Mouse (Mus musculus) 416B (cell line): Measurements from ENCODE around the gene Kif21a.

Experiments used
- DNase-seq: peaks from one replicate; pipeline ENCODE4 v3.0.0; 2011; ENCODE audit warnings: low read depth

Gene Kif21a

DNA sequence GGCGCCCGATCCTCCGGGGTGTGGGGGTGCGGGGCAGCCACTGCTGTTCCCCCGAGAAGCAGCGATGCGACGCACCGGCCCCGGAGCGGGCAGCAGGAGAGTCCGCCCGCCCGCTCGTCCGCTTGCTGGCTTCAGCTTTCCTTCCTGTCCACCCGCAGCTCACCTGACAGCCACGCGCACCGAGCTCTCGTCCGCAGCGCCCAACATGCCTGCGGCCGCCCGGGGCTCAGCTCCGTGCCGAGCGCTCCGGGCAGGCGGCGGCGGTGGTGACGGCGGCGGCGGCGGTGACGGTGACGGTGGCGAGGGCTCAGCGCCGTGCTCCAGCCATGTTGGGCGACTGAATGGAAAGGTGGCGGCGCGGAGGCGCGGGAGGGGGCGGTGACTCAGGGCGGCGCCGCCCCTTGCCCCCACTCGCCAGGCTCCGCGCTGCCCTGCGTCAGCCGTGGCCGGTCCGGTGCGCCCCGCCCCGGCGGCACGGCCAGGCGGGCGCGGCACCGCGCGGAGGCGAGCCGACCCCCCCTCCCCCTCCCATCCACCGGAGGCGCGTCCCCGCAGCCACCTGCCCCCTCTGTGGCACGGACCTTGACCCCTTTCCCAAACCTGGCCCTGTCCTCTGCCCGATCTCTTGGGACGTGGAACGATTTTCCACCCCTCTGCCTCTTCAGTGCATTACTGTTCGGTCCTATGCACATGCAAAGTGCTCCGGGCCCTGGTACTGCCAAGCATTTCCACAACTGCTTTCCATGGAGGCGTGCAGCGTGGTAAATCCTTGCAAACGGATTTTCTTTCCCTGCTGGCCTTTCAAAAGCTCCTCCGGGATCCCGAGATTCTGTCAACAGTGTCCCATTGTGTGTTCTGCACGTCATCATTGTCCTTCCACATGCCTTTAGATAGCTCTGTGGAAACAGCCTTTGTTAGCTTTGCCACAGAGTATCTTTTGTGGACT, at the start of gene Kif21a:
Kif21a (minus strand) TSS at position 453 of the 946 bp plus-strand sequence.
- DNase-seq: no peak

DNA sequence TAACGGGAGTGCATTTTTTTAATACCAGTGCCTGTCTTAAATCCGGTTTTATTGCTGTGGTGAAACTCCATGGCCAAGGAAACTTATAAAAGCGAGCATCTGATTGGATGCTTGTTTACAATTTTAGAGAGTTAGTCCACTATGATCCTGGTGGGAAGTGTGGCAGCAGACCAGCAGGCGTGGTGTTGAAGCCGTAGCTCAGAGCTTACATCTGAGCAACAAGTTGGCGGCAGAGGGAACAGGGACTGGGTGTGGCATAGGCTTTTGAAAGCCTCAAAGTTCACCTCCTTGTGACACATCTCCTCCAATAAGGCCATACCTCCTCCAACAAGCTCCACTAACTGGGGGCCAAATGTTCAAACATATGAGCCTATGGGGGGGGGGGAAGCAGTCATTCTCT, 46.9 kb upstream of the Kif21a start:
- DNase-seq: no peak

DNA sequence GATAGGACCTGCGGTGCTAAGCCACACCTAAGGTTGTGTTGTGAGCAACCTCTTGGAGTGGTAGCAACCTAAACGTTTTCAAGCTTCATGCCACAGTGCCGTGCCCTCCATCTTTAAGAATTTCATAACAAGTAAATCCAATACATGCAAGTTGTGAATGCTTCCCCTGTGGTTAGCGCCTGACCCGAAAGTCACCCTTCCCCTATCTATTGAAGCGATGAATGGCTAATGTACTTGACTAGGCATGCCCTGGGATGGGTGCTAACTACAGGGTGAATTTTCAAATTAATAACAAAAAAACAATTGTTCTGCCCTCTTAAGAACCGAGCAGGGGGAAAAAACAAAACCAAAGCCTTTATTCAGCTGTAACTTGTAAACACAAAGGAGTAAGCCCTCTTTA, 39.7 kb upstream of the Kif21a start:
- DNase-seq: no peak

DNA sequence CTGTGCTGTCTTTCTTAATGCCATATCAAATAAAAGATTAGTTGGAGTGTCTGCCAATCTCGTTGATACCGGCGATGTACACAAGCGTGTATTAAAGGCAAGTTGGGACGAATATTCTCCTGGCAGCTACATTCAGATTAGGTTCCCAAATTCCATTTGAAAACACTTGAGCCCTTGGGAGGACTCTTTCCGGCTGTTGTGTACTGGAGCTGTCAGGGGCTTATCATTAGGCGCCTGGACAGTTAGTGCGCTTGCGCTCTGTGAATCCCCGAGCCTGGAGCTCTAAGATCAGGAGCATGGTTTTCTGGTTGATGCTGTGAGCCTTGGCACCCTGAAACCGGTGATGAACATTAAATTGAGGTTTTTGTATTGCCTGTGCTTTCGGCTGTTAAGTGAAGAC, 38.3 kb upstream of the Kif21a start:
- DNase-seq: no peak

DNA sequence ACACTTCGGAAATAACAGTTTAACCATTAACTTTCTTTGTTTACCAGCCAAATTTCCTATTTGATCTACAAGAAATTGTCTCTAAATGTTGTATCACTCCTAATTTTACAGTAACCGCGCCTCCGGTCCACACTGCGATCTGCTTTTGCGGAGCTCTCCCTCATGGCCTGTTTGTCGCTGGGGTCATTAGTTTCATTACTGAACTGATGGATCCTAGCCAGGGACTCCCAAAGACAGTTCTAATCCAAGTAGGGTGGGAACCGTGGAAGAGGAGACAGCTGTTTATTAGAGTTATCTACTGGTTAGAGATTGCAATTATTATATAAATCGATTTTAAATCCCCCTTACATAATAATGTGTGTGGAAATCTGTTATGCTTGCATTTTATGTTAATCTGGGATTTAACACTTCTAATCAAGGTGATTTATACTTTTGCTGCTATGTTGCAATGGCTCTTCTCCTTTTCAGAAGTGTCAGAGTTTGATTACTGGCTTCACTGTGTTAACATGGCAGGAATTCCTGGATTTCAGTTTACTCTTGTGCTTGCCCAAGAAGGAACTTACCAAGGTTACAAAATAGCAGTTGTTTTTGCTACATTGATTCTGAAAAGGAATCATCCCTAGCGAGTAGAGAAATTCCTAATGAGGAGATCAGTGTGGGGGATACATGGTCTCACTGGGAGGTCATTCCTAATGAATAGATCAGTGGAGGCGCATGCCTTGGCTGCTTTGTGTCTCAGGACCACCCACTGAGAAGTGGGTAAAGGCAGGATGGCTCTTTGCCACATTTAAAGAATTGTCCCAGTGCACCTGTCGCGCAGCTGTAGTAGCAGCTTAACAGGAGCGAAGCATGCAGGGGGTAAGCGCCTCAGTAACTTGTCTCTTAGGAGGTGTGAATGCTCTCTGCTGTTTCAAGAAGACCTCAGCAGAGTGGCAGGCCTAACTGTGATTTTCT, 28.0 kb upstream of the Kif21a start:
- DNase-seq: no peak

DNA sequence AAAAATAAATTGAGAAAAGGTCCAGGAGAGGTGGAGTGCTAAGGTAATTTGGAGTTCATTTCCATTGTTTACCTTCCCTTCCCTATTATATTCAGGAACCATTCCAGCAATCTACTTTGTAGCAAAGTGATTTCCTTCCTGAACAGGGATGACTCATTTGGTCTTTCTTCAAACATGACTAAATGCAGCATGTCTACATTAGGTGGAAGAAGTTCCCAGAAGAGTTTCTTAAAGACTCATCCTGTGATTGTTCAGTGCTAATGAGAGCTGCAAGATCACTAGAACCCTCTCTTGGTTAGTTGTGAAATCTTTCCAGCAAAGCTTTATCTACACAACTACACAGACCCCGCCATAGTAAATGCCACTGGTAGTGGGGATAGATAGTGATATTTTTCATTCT, 22.7 kb upstream of the Kif21a start:
- DNase-seq: no peak

DNA sequence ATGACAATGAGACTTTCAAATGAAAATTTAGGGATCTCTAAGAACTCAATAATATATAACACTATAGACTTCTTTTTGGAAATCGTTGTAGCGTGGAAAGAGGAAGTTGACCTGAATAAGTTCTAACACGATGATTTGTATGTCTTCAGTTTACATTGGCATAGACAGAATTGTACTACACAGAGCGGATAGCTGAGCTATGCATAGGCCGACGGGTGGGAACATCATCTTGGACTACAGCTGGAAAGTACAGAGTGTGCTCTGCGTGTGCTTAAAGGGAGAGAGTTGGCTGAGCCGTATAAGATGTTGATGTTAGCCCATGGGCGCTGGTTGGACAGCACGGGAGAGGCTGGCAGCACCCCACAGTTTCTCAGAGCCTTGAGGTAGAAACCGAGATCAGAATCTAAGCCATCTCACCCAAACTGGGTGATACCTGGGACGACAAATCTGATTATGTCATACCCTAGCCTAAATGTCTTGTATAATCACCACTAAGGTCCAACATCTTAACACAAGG, 14.6 kb upstream of the Kif21a start:
- no peak for DNase-seq

DNA sequence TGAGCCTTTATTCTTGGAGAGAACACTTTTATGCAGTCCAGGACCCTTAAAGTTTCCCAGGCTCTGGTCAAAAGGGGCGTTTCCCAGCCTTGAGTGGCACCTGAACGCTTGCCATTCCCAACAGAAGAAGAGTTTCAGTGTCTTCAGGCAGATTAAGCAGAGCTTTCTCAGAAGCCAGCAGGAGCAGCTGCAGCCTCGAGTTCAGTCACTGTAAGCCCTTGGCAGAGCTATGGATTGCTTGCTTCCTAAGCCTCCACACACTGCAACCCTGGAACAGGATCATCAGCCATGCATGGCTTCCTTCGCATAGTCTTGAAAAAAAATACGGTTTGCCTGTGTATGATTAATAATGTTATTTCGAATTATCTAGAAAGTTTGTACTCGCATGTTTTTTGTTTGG, 14.1 kb upstream of the Kif21a start:
- DNase-seq: no peak

DNA sequence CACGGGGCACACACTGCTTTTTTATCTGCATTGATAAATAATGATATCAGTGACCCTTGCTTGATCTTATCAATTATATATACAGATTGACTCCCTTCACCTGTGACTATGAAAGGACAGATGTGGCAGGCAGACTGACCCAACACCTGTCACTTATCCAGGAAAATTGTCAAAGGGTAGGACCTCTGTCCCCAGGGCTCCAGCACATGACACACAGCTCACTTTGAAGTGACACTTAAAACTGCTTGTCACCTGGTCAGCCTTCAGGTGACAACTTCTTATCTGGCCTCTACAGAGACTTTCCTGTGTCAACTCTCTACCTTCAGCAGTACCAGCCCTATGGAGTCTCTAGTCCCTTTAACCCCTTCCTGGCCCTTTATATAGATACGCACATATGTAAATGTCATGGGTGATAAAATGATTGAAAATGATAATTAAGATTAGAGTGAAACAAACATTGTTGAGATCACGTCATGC, 7.2 kb upstream of the Kif21a start:
- DNase-seq: no peak

DNA sequence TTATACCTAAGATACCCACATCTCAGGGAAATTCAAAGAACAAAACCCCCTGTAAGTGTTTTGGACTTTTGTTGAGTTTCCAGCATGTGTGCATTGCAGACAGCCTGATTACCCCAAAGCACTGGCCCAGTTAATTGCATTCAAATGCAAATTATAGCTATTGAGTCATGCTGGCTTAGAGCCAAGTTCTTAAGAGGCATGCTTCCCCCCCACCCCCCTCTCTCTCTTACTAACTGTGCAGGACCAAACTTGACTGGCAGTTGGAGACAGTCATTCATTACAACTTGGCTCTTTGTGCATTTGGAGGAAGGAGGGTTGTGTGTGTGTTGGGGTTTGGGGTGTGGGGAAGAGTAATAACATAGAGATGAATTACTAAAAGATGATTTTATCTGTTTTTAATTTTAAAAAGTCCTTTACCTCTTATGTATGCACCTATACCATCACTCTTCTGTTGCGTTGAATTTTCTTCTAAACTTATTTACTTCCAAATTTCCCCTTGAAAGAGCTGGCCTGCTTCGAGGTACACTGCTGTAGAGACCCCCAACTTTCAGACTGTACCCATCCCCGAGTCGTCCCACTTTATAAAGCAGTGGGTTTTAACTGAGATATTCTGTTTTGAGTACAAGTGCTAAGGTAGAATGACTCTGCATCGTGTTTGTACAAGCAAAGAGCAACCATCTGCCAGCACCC, 6.6 kb upstream of the Kif21a start:
- DNase-seq: no peak

DNA sequence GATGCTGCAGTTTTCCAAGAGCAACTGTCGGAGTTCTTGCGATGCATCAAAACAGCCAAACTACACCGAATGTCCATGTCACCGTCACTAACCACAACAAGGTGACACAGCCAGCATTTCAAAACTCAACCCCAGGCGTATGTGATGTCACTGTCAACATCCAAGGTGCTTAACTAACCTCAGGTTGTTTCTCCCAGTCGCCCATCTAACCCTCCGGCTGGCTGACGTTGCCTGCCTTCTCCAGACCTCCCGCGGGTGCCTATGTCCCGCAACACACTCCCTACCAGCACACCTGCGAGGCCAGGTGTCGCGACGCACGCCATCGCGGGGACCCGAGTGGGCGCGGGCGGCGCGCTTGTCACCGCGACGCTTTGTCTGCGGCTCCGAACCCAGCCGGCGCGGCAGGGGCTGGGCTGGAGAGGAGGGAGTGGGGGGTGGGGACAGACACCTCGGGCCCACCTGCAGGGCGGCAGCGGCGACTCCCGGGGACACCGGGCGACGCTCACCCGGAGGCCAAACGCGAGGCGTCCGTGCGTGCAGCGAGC, 725 bp downstream of the Kif21a start:
- no peak for DNase-seq

DNA sequence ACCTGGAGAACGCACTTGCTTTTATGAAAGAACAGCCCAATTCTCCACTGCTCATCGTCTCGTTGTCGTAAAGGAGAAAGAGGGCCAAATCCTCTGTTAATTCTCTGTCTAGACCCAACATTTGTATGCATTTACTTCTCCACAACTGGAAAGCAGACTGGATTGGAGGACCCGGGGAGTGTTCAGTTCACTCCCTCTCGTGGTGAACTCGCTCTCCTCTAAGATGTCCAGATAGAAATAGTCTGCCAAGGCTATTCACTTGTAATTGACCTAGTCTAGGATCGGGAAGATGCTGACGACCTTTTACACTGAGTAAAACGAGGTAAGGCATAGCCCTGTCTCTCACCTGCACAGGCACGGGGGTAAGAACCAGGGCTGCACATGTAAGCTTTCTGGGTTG, 2.1 kb downstream of the Kif21a start:
- no peak for DNase-seq

DNA sequence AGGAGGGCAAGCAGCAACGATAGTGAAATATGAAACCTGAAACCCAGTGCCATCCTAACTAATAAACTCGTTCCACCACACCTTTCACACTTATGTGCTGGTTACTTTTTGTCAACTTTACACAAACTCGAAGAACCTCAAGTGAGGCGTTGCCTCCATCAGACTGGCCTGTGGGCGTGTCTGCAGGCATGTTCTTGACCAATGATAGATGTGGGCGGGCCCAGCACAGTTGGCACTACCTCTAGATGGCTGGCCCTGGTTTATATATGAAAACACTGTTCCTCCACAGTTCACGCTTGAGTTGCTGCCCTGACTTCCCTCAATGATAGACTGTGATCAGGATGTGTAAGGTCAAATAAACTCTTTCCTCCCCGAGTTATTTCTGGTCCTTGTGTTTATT, 3.2 kb downstream of the Kif21a start:
- no peak for DNase-seq

DNA sequence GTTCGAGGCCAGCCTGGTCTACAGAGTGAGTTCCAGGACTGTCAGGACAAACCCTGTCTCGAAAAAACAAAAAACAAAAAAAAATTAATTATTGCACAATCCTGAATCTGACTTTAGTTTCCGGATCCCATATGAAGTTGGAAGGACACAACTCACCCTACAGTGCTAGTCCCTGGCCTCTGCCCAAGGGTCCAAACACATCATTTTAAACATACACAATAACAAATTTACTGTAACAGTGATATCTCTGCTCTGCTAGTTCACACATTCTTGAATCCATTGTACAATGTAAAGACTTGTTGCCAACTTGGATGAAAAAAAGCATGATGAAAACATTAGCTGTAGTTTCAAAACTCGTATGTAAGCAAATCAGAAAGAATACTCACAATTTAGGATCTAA, 6.5 kb downstream of the Kif21a start:
- DNase-seq: no peak

DNA sequence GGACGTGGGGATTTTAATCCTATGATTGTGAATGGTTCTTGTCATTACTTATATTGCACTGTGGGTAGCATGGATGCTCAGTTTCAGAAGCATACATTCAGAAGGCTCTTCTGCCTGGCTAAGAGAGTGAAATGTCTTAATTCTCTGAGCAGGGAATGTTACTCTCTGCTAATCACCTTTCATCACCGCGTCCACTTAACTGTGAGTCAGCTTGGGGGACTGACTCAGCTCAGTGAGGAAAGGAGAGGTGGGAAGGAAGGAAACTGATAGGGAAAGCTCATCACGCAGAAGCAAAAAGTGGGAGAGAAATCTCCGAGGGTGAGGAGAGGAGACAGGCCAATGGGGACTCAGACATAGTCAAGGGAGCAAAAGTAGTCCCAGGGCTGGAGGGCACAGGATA, 10.9 kb downstream of the Kif21a start:
- no peak for DNase-seq

DNA sequence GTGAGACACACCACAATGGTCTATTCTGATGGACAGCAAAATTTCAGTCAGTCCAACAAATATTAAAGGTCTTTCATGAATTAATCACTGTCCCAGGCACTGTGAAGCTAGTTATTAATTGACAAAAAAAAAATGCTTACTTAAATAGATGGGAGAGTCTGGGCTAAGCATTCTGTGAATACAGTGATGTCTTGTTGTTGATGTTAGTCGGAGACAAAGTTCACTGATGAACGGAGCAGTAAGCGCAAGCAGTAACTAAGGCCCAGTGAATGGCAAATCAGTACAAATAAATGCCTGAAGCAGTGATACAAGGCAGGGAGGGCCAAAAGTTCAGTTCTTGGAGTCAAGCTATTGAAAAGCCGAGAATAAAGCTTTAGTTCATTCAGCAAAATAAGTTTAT, 15.7 kb downstream of the Kif21a start:
- no peak for DNase-seq

DNA sequence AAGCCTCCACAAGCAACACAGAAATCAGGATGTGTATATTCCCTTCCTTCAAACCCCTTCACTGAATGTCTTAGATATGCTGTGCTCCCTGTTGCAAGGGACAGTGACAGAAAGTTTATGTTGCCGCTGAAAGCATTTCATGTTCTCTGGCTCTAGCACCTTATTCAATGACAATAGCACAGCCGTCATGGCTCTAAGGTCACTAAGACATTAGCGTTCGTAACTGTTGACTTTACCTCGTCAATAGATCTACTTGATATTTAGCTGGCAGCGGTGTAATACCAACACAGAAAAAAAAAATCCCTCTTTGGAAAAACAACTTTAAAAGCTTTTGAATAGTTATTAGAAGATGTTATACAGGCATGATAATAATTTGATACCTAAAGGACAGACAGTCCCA, 16.2 kb downstream of the Kif21a start:
- DNase-seq: no peak

DNA sequence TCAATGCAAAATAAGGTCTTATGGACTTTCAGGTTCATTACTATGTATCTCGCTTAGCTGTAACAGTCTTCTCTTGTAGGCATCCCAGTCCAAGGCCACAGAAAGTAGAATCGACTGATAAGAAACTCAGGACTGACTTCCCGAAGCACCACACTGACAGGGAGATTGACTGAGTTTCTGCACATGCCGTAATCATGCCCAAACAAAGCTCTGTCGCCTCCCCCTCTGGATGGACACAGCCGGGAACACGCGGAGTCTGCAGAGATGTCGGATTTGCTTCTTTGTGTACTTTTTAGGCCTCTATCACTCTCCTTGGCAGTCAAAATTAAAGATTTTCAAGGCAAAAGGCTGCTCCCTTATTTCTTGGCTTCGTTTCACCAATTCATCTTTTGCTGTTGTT, 20.8 kb downstream of the Kif21a start:
- no peak for DNase-seq

DNA sequence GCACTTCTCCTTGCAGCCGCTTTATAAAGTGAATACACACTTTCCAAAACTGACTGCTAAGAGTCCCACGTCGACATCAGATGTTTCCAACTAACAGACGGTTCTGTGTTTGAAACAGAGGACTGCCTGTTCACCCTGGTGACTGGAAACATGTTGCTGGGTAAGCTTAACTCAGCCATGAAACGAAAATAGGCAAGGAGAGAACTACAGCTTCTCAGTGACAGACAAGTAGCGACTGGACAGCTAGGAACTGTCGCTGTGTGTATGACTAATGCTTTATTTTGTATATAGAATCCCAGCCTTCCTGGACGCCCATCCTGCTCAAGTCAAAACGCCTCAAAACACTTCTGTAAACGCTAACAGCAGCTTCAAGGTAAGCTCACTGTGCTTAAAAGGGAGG, 21.3 kb downstream of the Kif21a start:
- DNase-seq: no peak

DNA sequence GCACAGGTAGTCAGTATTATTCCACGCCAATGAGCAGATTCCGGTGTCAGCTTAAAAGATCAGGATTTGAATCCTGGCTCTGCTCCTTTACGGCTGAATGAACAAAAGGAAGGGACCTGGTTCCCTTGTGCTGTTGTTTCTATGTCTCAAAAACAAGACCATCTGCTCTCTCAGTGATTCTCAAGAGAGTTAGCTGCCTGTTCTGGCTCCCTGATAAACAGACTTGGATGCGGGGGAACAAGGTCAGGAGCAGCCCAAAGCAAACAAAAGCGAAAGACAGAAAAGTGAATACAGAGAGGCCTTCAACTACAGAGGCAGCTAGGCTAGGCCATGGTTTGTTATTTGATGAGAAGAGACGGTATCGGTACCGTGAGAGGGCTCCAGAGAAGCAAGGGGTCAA, 27.5 kb downstream of the Kif21a start:
- no peak for DNase-seq

DNA sequence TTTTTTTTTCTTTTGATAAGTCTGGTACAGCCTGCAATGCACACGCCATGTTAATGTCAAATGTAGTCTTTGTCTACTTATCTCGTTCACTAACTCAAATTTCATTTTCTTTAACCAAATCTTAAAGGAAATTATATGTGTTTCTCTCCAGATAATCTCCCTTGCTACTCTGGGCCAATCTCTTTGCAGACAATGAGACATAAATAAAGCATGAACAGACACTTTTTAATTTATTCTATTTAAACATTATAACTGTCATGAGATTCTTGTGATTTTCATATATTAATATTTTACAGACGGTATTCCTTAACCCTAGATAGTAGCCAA, 30.9 kb downstream of the Kif21a start:
- no peak for DNase-seq
